Mouse (Mus musculus) stomach, embryonic 14.5 days (tissue): ENCODE measurements around the gene Paip2b. TPM values are rescaled to one million over a fixed set of nuclear protein-coding genes. Genes with fewer than 3 reads are reported as not detected.

Source experiments
- ATAC-seq: fragments of 200-750 bp; cut with Nextera tagmentation; 2 replicates; pipeline ENCODE4 v1.8.0; 2017; ENCODE audit warnings: low read depth, moderate TSS enrichment; ENCODE audit not compliant: insufficient number of reproducible peaks, insufficient read depth, low FRiP score
- H3K27ac ChIP-seq: fragments of 300-500 bp; sonication (generic); 2 replicates; pipeline ENCODE4 v1.5.1; 2014; ENCODE audit warnings: mild to moderate bottlenecking, low read length, moderate library complexity, mixed read lengths
- H3K27me3 ChIP-seq: fragments of 300-500 bp; sonication (generic); 2 replicates; pipeline ENCODE4 v1.6.1; 2014; ENCODE audit warnings: low read length, control low read depth, mixed read lengths; ENCODE audit not compliant: control insufficient read depth, insufficient read depth
- H3K36me3 ChIP-seq: fragments of 300-500 bp; sonication (generic); 2 replicates; pipeline ENCODE4 v1.6.1; 2014; ENCODE audit warnings: mild to moderate bottlenecking, control low read depth, low read length, moderate library complexity, mixed read lengths; ENCODE audit not compliant: control insufficient read depth, insufficient read depth
- H3K4me1 ChIP-seq: fragments of 300-500 bp; sonication (generic); 2 replicates; pipeline ENCODE4 v1.6.1; 2014; ENCODE audit warnings: low read length, control low read depth, mixed read lengths; ENCODE audit not compliant: control insufficient read depth, insufficient read depth
- H3K4me2 ChIP-seq: fragments of 300-500 bp; sonication (generic); replicated peaks from 2 replicates; pipeline ENCODE4 v1.6.1; 2014; ENCODE audit warnings: low read depth, low read length, control low read depth
- H3K4me3 ChIP-seq: fragments of 300-500 bp; sonication (generic); 2 replicates; pipeline ENCODE4 v1.5.1; 2014; ENCODE audit warnings: low read depth, low read length, control low read depth
- H3K9ac ChIP-seq: fragments of 300-500 bp; sonication (generic); replicated peaks from 2 replicates; pipeline ENCODE4 v1.6.1; 2014; ENCODE audit warnings: low read depth, mild to moderate bottlenecking, control low read depth, low read length, moderate library complexity, mixed read lengths
- H3K9me3 ChIP-seq: fragments of 300-500 bp; sonication (generic); 2 replicates; pipeline ENCODE4 v1.6.1; 2016; ENCODE audit warnings: low read depth, low read length, control low read depth; ENCODE audit not compliant: control insufficient read depth
- WGBS: fragments of 180-500 bp; shearing (Covaris S2); extraction: QIAGEN DNeasy Blood & Tissue Kit; methylation state at CpG from one replicate; pipeline ENCODE4 v1.1.7; 2014; 5-methylcytosine and 5-hydroxymethylcytosine counted together
- polyA plus RNA-seq: library from polyadenylated mRNA; unstranded; fragments of >200 nt; fragmentation: Nextera tagmentation; extraction: Ambion mirVana; gene quantifications from 2 replicates; pipeline ENCODE4 v1.2.1, GENCODE M21; 2014

Gene Paip2b
- polyA plus RNA-seq, 1 experiment from 2014 or later, result 20.7 TPM

GRCm38 (mm10) chr6:83820727-83821515 lies 10.6 kb downstream of the Paip2b start:
- Histone ChIP-seq H3K36me3 (no peaks in the 10 kb centered on the region), H3K4me1 (peaks cover 13% of the 10 kb centered on the region; the same call in 1 of the 2 replicates), H3K9ac (no peak overlapping the region), H3K4me2 (no peak overlapping the region), H3K27ac (no peak overlapping the region), H3K9me3 (no peaks in the 10 kb centered on the region), H3K4me3 (no peak overlapping the region), H3K27me3 (no peaks in the 10 kb centered on the region)
- ATAC-seq, result no peak
- WGBS, result 81% methylated on average over 2 of the region's 2 CpGs

DNA sequence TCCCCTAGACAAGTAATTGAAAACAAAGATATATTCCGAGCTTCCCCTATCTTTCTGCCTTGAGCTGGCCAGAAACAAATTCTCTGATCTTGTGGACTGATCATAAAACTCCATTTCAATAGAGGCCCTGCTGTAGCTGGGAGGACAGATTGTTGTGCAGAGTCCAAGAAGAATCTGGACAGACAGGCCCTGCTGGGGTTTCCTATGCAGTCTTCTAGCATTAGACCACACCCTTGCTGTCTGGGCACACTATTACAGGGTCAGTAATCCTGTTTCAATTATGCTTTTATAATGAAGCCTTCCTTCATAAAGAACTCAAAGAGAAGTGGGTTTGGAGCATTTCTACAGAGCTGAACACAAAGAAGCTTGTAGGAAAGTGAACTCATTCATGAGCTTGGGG lies 12.5 kb downstream of the Paip2b start:
- ATAC-seq, result no peak; the same call in 1 of the 2 replicates
- no peak overlapping the region for H3K4me2 ChIP-seq
- no peak overlapping the region for H3K4me3 ChIP-seq
- 68% methylated on average over 1 of the region's 1 CpGs for WGBS
- H3K36me3 ChIP-seq, result peaks cover 3% of the 10 kb centered on the region; the same call in 1 of the 2 replicates
- H3K27ac ChIP-seq, result peak overlapping the region; percentile 52; the same call in 1 of the 2 replicates
- H3K9me3 ChIP-seq, result no peaks in the 10 kb centered on the region
- H3K27me3 ChIP-seq, result no peaks in the 10 kb centered on the region
- H3K9ac ChIP-seq, result no peak overlapping the region
- H3K4me1 ChIP-seq, result peaks cover 13% of the 10 kb centered on the region; the same call in 1 of the 2 replicates

GRCm38 (mm10) chr6:83815801-83816200 lies 15.7 kb downstream of the Paip2b start:
- 91% methylated on average over 3 of the region's 3 CpGs for WGBS
- no peak for ATAC-seq
- no peak overlapping the region for H3K4me3 ChIP-seq
- H3K27me3 ChIP-seq, result no peaks in the 10 kb centered on the region
- peaks cover 5% of the 10 kb centered on the region; the same call in 1 of the 2 replicates for H3K4me1 ChIP-seq
- H3K4me2 ChIP-seq, result no peak overlapping the region
- H3K9me3 ChIP-seq, result no peaks in the 10 kb centered on the region
- no peak overlapping the region for H3K27ac ChIP-seq
- no peak overlapping the region for H3K9ac ChIP-seq
- H3K36me3 ChIP-seq, result peaks cover 17% of the 10 kb centered on the region

- H3K4me3 ChIP-seq, result no peak overlapping the region
- H3K4me1 ChIP-seq, result no peaks in the 10 kb centered on the region
- peaks cover 14% of the 10 kb centered on the region; the same call in 1 of the 2 replicates for H3K36me3 ChIP-seq
- 87% methylated on average over 3 of the region's 3 CpGs for WGBS
- no peak overlapping the region for H3K27ac ChIP-seq
- no peaks in the 10 kb centered on the region for H3K27me3 ChIP-seq
- H3K9me3 ChIP-seq, result no peaks in the 10 kb centered on the region
- H3K9ac ChIP-seq, result no peak overlapping the region
- ATAC-seq, result no peak
- H3K4me2 ChIP-seq, result no peak overlapping the region
Observed at GRCm38 (mm10) chr6:83802846-83803245, 28.7 kb downstream of the Paip2b start.

- no peak overlapping the region for H3K9ac ChIP-seq
- WGBS, result 94% methylated on average over 5 of the region's 5 CpGs
- no peak for ATAC-seq
- H3K9me3 ChIP-seq, result no peaks in the 10 kb centered on the region
- no peak overlapping the region for H3K4me3 ChIP-seq
- no peaks in the 10 kb centered on the region for H3K4me1 ChIP-seq
- no peak overlapping the region for H3K4me2 ChIP-seq
- H3K36me3 ChIP-seq, result peaks cover 14% of the 10 kb centered on the region; the same call in 1 of the 2 replicates
- H3K27ac ChIP-seq, result no peak overlapping the region
- no peaks in the 10 kb centered on the region for H3K27me3 ChIP-seq
Observed at GRCm38 (mm10) chr6:83802033-83802432, 29.5 kb downstream of the Paip2b start.

DNA sequence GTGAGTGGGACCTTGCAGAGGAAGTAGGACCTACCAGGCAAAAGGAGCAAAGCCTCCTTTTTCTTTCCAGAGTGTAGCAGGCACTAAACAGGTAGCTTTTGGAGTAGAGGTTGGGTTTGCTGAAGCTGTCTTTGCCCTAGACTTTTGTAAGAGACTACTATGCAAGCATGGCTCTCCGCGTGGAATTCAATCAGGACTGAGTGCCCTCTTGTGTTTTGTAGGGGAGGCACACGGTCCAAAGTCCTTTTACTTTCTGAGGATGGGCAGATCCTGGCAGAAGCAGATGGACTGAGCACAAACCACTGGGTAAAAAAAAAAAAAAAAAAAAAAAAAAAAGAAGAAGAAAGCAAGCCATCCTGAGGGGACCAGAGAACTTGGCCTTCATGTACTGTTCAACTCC lies 34.9 kb downstream of the Paip2b start:
- no peak overlapping the region for H3K4me3 ChIP-seq
- WGBS, result 65% methylated on average over 3 of the region's 3 CpGs
- no peak for ATAC-seq
- H3K27me3 ChIP-seq, result no peaks in the 10 kb centered on the region
- peaks cover 10% of the 10 kb centered on the region; the same call in 1 of the 2 replicates for H3K36me3 ChIP-seq
- H3K9ac ChIP-seq, result no peak overlapping the region
- H3K4me2 ChIP-seq, result no peak overlapping the region
- H3K9me3 ChIP-seq, result no peaks in the 10 kb centered on the region
- H3K4me1 ChIP-seq, result no peaks in the 10 kb centered on the region
- no peak overlapping the region for H3K27ac ChIP-seq

- peaks cover 3% of the 10 kb centered on the region; the same call in 1 of the 2 replicates for H3K36me3 ChIP-seq
- H3K4me3 ChIP-seq, result peak overlapping the region; percentile 77
- H3K27ac ChIP-seq, result peak overlapping the region; percentile 91
- H3K4me1 ChIP-seq, result no peaks in the 10 kb centered on the region
- H3K27me3 ChIP-seq, result no peaks in the 10 kb centered on the region
- peak overlapping the region; percentile 66 for H3K9ac ChIP-seq
- ATAC-seq, result no peak
- WGBS, result 3% methylated on average over 13 of the region's 13 CpGs
- peak overlapping the region; percentile 56 for H3K4me2 ChIP-seq
- H3K9me3 ChIP-seq, result no peaks in the 10 kb centered on the region
Observed at GRCm38 (mm10) chr6:83795492-83795900, 36.0 kb downstream of the Paip2b start.

- peak; percentile 94 for ATAC-seq
- H3K36me3 ChIP-seq, result no peaks in the 10 kb centered on the region
- H3K4me2 ChIP-seq, result peak within 1 kb of the TSS; percentile 56
- peak within 1 kb of the TSS; percentile 77 for H3K4me3 ChIP-seq
- no peaks in the 10 kb centered on the region for H3K9me3 ChIP-seq
- H3K4me1 ChIP-seq, result no peaks in the 10 kb centered on the region
- H3K27ac ChIP-seq, result peak within 1 kb of the TSS; percentile 91
- peak within 1 kb of the TSS; percentile 66 for H3K9ac ChIP-seq
- H3K27me3 ChIP-seq, result no peaks in the 10 kb centered on the region
- WGBS, result under 1% methylated on average over 43 of the region's 43 CpGs
Observed at GRCm38 (mm10) chr6:83794760-83795296, 36.7 kb downstream of the Paip2b start, which contains the start of gene Nagk. Nagk (plus strand) TSS chr6:83794982.
